Mouse (Mus musculus): ENCODE measurements at regions not wholly inside any gene's neighbourhood (a gene's known extent, or its start where the extent isn't known, plus 50 kb on each side); places are given as distances from the start of the nearest gene placed in this dataset.

- Histone ChIP-seq H3K27me3 (replicated peaks; ENCODE audit: control insufficient read depth, insufficient read depth, low read length) (no peaks in the 10 kb centered on the region), H3K9me3 (ENCODE audit: control insufficient read depth, low read length) (no peaks in the 10 kb centered on the region)
Observed at GRCm38 (mm10) chr16:24042216-24042615, 53.6 kb upstream of the Bcl6 start.

GRCm38 (mm10) chr16:24041403-24041802 lies 52.8 kb upstream of the Bcl6 start:
- DNase-seq (ENCODE audit: low spot score) (no peak), ATAC-seq (replicated peaks; ENCODE audit: low FRiP score, low TSS enrichment, low read depth) (no peak)
- no peak overlapping the region for H3K9ac ChIP-seq (ENCODE audit: low read length)
- no peaks in the 10 kb centered on the region for H3K4me1 ChIP-seq (replicated peaks; ENCODE audit: control insufficient read depth, insufficient read depth, low read length)
- no peak overlapping the region for H3K27ac ChIP-seq (ENCODE audit: low read depth)
- no peaks in the 10 kb centered on the region for H3K27me3 ChIP-seq (replicated peaks; ENCODE audit: control insufficient read depth, insufficient read depth, low read length)
- 92% methylated on average over 2 of the region's 2 CpGs for WGBS
- no peaks in the 10 kb centered on the region for H3K9me3 ChIP-seq (ENCODE audit: control insufficient read depth, low read length)
- no peaks in the 10 kb centered on the region for H3K36me3 ChIP-seq (ENCODE audit: control insufficient read depth, insufficient read depth, low read length)
- no peak overlapping the region for H3K4me2 ChIP-seq (ENCODE audit: low read length)
- H3K4me3 ChIP-seq (ENCODE audit: low read depth, low read length), result no peak overlapping the region

More at GRCm38 (mm10) chr16:24042216-24042615, 53.6 kb upstream of the Bcl6 start:
- ATAC-seq (replicated peaks; ENCODE audit: low FRiP score, low TSS enrichment, low read depth) (no peak), DNase-seq (ENCODE audit: low spot score) (no peak)
- Histone ChIP-seq H3K4me3 (ENCODE audit: low read depth, low read length) (no peak overlapping the region), H3K4me1 (replicated peaks; ENCODE audit: control insufficient read depth, insufficient read depth, low read length) (no peaks in the 10 kb centered on the region), H3K27ac (ENCODE audit: low read depth) (no peak overlapping the region), H3K36me3 (ENCODE audit: control insufficient read depth, insufficient read depth, low read length) (no peaks in the 10 kb centered on the region), H3K9ac (ENCODE audit: low read length) (no peak overlapping the region), H3K4me2 (ENCODE audit: low read length) (no peak overlapping the region)
- WGBS, result 90% methylated on average over 2 of the region's 2 CpGs

GRCm38 (mm10) chr16:24039765-24040164 lies 51.1 kb upstream of the Bcl6 start:
- Histone ChIP-seq H3K4me1 (replicated peaks; ENCODE audit: control insufficient read depth, insufficient read depth, low read length) (no peaks in the 10 kb centered on the region), H3K36me3 (ENCODE audit: control insufficient read depth, insufficient read depth, low read length) (no peaks in the 10 kb centered on the region), H3K9ac (ENCODE audit: low read length) (no peak overlapping the region), H3K4me2 (ENCODE audit: low read length) (no peak overlapping the region), H3K4me3 (ENCODE audit: low read depth, low read length) (no peak overlapping the region), H3K27ac (ENCODE audit: low read depth) (no peak overlapping the region), H3K9me3 (ENCODE audit: control insufficient read depth, low read length) (no peaks in the 10 kb centered on the region), H3K27me3 (replicated peaks; ENCODE audit: control insufficient read depth, insufficient read depth, low read length) (no peaks in the 10 kb centered on the region)
- ATAC-seq (replicated peaks; ENCODE audit: low FRiP score, low TSS enrichment, low read depth) (no peak), DNase-seq (ENCODE audit: low spot score) (no peak)
- WGBS, result 84% methylated on average over 4 of the region's 4 CpGs

Measured in intestine, embryonic 14.5 days (tissue).